In genomic region chr2:32131866-32132566, GRCm38 (mm10) we compare ENCODE assay signal across 10 mouse cellular contexts. TPM values are rescaled to one million over a fixed set of nuclear protein-coding genes. Genes with fewer than 3 reads are reported as not detected.
DNase-seq lines count a peak whose midpoint lies in the region; ATAC-seq and TF ChIP-seq lines count a peak whose summit lies in the region.
"Had no signal": no experiment of that assay in that cellular context is flagged by ENCODE, and none has a peak within 500 bp of the region (broad histone marks: within the 10 kb centered on the region; RNA-seq: fewer than 3 reads in every experiment).

No protein-coding gene starts in this region.

- H3K9ac ChIP-seq in heart, embryonic 16.5 days (ENCODE audit: low read length) = no peak overlapping the region
- H3K9ac ChIP-seq: intestine, embryonic 15.5 days; midbrain, embryonic 12.5 days had no signal

- no peak for TF ChIP-seq CTCF in thymus, adult 2 months (IDR thresholded peaks at IDR 0.05; ENCODE audit: borderline replicate concordance, control insufficient read depth, extremely low read depth, insufficient read depth, low read length, poor library complexity)

- H3K4me2 ChIP-seq in heart, embryonic 16.5 days (ENCODE audit: low read depth, low read length) = no peak overlapping the region
- H3K4me2 ChIP-seq in myocyte (ENCODE audit: low read depth) = peak overlapping the region; percentile 48
- H3K4me2 ChIP-seq: midbrain, embryonic 12.5 days had no signal

- H3K79me2 ChIP-seq in myocyte (ENCODE audit: control insufficient read depth, insufficient read depth) = no peaks in the 10 kb centered on the region

- 67% methylated on average over 6 of the region's 6 CpGs for WGBS in heart, embryonic 16.5 days
- 48% methylated on average over 6 of the region's 6 CpGs for WGBS in thymus, adult 2 months

- H3ac ChIP-seq in myocyte (ENCODE audit: control insufficient read depth, insufficient read length) = no peak overlapping the region

- H3K4me1 ChIP-seq in heart, embryonic 16.5 days (ENCODE audit: control insufficient read depth, insufficient read depth, low read length) = peaks cover 42% of the 10 kb centered on the region
- peaks cover 26% of the 10 kb centered on the region for H3K4me1 ChIP-seq in thymus, adult 2 months (replicated peaks; ENCODE audit: control insufficient read depth, insufficient read depth, low read length)

- DNase-seq in cerebellum, adult 9-10 months = peak; percentile 34
- DNase-seq in cerebellum, adult 18-20 months = no peak
- no peak for DNase-seq in heart, adult 18-20 months
- DNase-seq in thymus, adult 2 months = no peak
- DNase-seq in thymus, adult 18-20 months = no peak
- no peak for DNase-seq in cerebellum, postnatal 36 days

- H3K4me3 ChIP-seq in heart, embryonic 16.5 days (ENCODE audit: low read length) = no peak overlapping the region
- no peak overlapping the region for H3K4me3 ChIP-seq in thymus, adult 2 months (ENCODE audit: control insufficient read depth, insufficient read depth, low read length)
- H3K4me3 ChIP-seq in myocyte = no peak overlapping the region
- H3K4me3 ChIP-seq: intestine, embryonic 15.5 days; midbrain, embryonic 12.5 days had no signal

- H3K36me3 ChIP-seq in heart, embryonic 16.5 days (ENCODE audit: control insufficient read depth, insufficient read depth) = no peaks in the 10 kb centered on the region
- H3K36me3 ChIP-seq in thymus, adult 2 months (ENCODE audit: control insufficient read depth, insufficient read depth, low read length) = no peaks in the 10 kb centered on the region
- H3K36me3 ChIP-seq in myocyte (ENCODE audit: control insufficient read depth, insufficient read depth) = no peaks in the 10 kb centered on the region
- H3K36me3 ChIP-seq: intestine, embryonic 15.5 days; midbrain, embryonic 12.5 days had no signal

- TF ChIP-seq POLR2A in thymus, adult 2 months (IDR thresholded peaks at IDR 0.05; ENCODE audit: control insufficient read depth, extremely low read depth, insufficient read depth, low read length, poor library complexity) = no peak
- TF ChIP-seq POLR2A in myocyte (IDR thresholded peaks at IDR 0.05; ENCODE audit: insufficient read length, low read depth) = no peak

- no peaks in the 10 kb centered on the region for H3K9me3 ChIP-seq in heart, embryonic 16.5 days (replicated peaks; ENCODE audit: control insufficient read depth, low read length)
- H3K9me3 ChIP-seq: intestine, embryonic 15.5 days; midbrain, embryonic 12.5 days had no signal

- no peaks in the 10 kb centered on the region for H3K27me3 ChIP-seq in heart, embryonic 16.5 days (ENCODE audit: control insufficient read depth, insufficient read depth, low read length)
- H3K27me3 ChIP-seq in thymus, adult 2 months (ENCODE audit: control insufficient read depth, insufficient read depth, low read length) = no peaks in the 10 kb centered on the region
- H3K27me3 ChIP-seq in myocyte (ENCODE audit: control insufficient read depth, insufficient read depth, insufficient read length) = no peaks in the 10 kb centered on the region
- H3K27me3 ChIP-seq: intestine, embryonic 15.5 days; midbrain, embryonic 12.5 days had no signal

- ATAC-seq in heart, embryonic 16.5 days (replicated peaks; ENCODE audit: extremely low read depth, insufficient read depth, low FRiP score) = no peak

- peak overlapping the region; percentile 48 for H3K27ac ChIP-seq in heart, embryonic 16.5 days (ENCODE audit: low read length)
- peak overlapping the region; percentile 72 for H3K27ac ChIP-seq in thymus, adult 2 months (ENCODE audit: control insufficient read depth, insufficient read depth, low read length)
- H3K27ac ChIP-seq: intestine, embryonic 15.5 days; midbrain, embryonic 12.5 days had no signal

TF ChIP-seq in myocyte, 11 proteins besides CTCF, POLR2A, EP300 and RAD21:
- no peak for TF ChIP-seq CEBPB (IDR thresholded peaks at IDR 0.05; ENCODE audit: insufficient read depth, poor library complexity, severe bottlenecking)
- TF ChIP-seq POLR2AphosphoS2 (IDR thresholded peaks at IDR 0.05; ENCODE audit: insufficient read length, low read depth) = no peak
- no peak for TF ChIP-seq TCF12 (IDR thresholded peaks at IDR 0.05; ENCODE audit: insufficient read depth, poor library complexity, severe bottlenecking)
- no peak for TF ChIP-seq SRF (IDR thresholded peaks at IDR 0.05; ENCODE audit: control insufficient read depth, insufficient read length, low read depth)
- TF ChIP-seq MYOG (IDR thresholded peaks at IDR 0.05; ENCODE audit: control insufficient read depth in 1 of 3, insufficient read depth in 1 of 3, insufficient read length in 2 of 3, low read depth in 2 of 3) = no peak
- no peak for TF ChIP-seq MAX (IDR thresholded peaks at IDR 0.05; ENCODE audit: low read depth)
- TF ChIP-seq TCF3 (IDR thresholded peaks at IDR 0.05; ENCODE audit: insufficient read length, low read depth) = no peak
- no peak for TF ChIP-seq REST (IDR thresholded peaks at IDR 0.05; ENCODE audit: insufficient read depth, insufficient read length)
- TF ChIP-seq USF1 (IDR thresholded peaks at IDR 0.05; ENCODE audit: low read depth) = no peak
- no peak for TF ChIP-seq E2F4 (IDR thresholded peaks at IDR 0.05; ENCODE audit: insufficient read depth)
TF ChIP-seq in myocyte: peak in this region for 0.

RNA-seq across cellular contexts. Expression of gene Prrc2b, which starts 18.9 kb away (rescaled TPM):
- 19.3 and 30.1 TPM in 2 replicates for polyA plus RNA-seq in heart, embryonic 16.5 days (2015; fragmentation: Nextera tagmentation; extraction: Ambion mirVana)
- 10 to 100 TPM; 83.5 to 86.2 TPM for total RNA-seq in heart, adult 18-20 months (2021)
- 104 and 134 TPM in 2 replicates for polyA plus RNA-seq in thymus, adult 2 months (2012; rRNA removed)
- 76.2 TPM for polyA plus RNA-seq in myocyte (2012; fragmentation: generic; extraction: Trizol)

RNA-seq across cellular contexts. Expression of gene Plpp7, which starts 36.7 kb away (rescaled TPM):
- polyA plus RNA-seq in heart, embryonic 16.5 days (2015; fragmentation: Nextera tagmentation; extraction: Ambion mirVana) = 19.7 and 21.4 TPM in 2 replicates
- 10 to 100 TPM; 27.3 to 38.3 TPM for total RNA-seq in heart, adult 18-20 months (2021)
- 2.9 and 7.7 TPM in 2 replicates for polyA plus RNA-seq in thymus, adult 2 months (2012; rRNA removed)
- polyA plus RNA-seq in myocyte (2012; fragmentation: generic; extraction: Trizol) = 60.6 TPM

RNA-seq across cellular contexts. Expression of gene Fam78a, which starts 47.4 kb away (rescaled TPM):
- 27.6 and 30.1 TPM in 2 replicates for polyA plus RNA-seq in heart, embryonic 16.5 days (2015; fragmentation: Nextera tagmentation; extraction: Ambion mirVana)
- total RNA-seq in heart, adult 18-20 months (2021) = 10 to 100 TPM; 15.0 to 23.0 TPM
- 189 and 210 TPM in 2 replicates for polyA plus RNA-seq in thymus, adult 2 months (2012; rRNA removed)
- 4.7 TPM for polyA plus RNA-seq in myocyte (2012; fragmentation: generic; extraction: Trizol)
